18 mouse cellular contexts compared by ENCODE assay signal in the genomic region with DNA sequence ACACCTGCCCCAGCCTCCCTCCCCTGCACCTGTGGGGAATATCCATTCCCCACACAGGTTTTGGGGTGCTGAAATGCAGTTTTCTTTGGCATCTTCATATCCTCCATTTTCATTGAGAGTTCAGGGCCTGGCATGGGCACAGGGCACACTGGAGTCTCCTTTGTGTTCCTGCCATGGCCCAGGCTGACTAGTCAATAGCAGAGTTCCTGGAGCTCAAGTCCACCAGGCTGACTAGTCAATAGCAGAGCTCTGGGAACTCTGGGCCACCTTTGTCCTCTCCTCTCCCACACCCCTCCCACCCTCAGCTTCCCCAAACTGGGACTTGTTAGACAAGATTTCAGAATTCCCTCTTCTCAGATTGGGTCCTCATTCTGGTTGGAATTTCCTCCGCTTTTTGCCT. TPM values are rescaled to one million over a fixed set of nuclear protein-coding genes. Genes with fewer than 3 reads are reported as not detected.
DNase-seq lines count a peak whose midpoint lies in the region; ATAC-seq and TF ChIP-seq lines count a peak whose summit lies in the region.
"Had no signal": no experiment of that assay in that cellular context is flagged by ENCODE, and none has a peak within 500 bp of the region (broad histone marks: within the 10 kb centered on the region; RNA-seq: fewer than 3 reads in every experiment).

No protein-coding gene starts in this region.

- peak overlapping the region; percentile 91 for H3K27ac ChIP-seq in forebrain, embryonic 13.5 days
- peak overlapping the region; percentile 62 for H3K27ac ChIP-seq in hindbrain, postnatal 0 days
- no peak overlapping the region for H3K27ac ChIP-seq in left cerebral cortex, adult 2 months
- H3K27ac ChIP-seq in kidney, embryonic 16.5 days (ENCODE audit: low read length): no peak overlapping the region
- H3K27ac ChIP-seq: embryonic facial prominence, embryonic 12.5 days; limb, embryonic 12.5 days had no signal

- peak; percentile 46 for DNase-seq in embryo, embryonic 10 days (ENCODE audit: low spot score)
- no peak for DNase-seq in embryo, embryonic 9.5 days (ENCODE audit: extremely low spot score)
- peak; percentile 66 for DNase-seq in hindbrain, postnatal 0 days (ENCODE audit: low spot score)
- peak; percentile 65 for DNase-seq in retina, embryonic 14.5 days (ENCODE audit: low spot score)
- DNase-seq in layer of hippocampus, postnatal 36 days: no peak
- DNase-seq in left cerebral cortex, adult 2 months (ENCODE audit: extremely low spot score in 1 of 2, low spot score in 2 of 2): no peak
- DNase-seq: cerebellum, adult 9-10 months; kidney, postnatal 14 days; liver, postnatal 0 days; lung, postnatal 36 days; right cerebral cortex, postnatal 14 days had no signal

- H3K9me3 ChIP-seq in forebrain, embryonic 13.5 days (replicated peaks): no peaks in the 10 kb centered on the region
- no peaks in the 10 kb centered on the region for H3K9me3 ChIP-seq in hindbrain, postnatal 0 days (ENCODE audit: low read length)
- no peaks in the 10 kb centered on the region for H3K9me3 ChIP-seq in kidney, embryonic 16.5 days (ENCODE audit: low read length)
- H3K9me3 ChIP-seq: embryonic facial prominence, embryonic 12.5 days; limb, embryonic 12.5 days had no signal

- TF ChIP-seq CTCF in hindbrain, postnatal 0 days (IDR thresholded peaks at IDR 0.05; ENCODE audit: low read depth): no peak
- TF ChIP-seq CTCF in left cerebral cortex, adult 2 months (IDR thresholded peaks at IDR 0.05): no peak

- H3K4me2 ChIP-seq in forebrain, embryonic 13.5 days: peak overlapping the region; percentile 39; the same call in 1 of the 2 replicates
- H3K4me2 ChIP-seq in hindbrain, postnatal 0 days (ENCODE audit: low read depth, low read length): no peak overlapping the region
- H3K4me2 ChIP-seq in kidney, embryonic 16.5 days (replicated peaks; ENCODE audit: low read depth, low read length): no peak overlapping the region
- H3K4me2 ChIP-seq: embryonic facial prominence, embryonic 12.5 days; limb, embryonic 12.5 days had no signal

- 93% methylated on average over 1 of the region's 1 CpGs for WGBS in forebrain, embryonic 13.5 days
- WGBS in hindbrain, postnatal 0 days: 92% methylated on average over 1 of the region's 1 CpGs
- WGBS in kidney, embryonic 16.5 days: 90% methylated on average over 1 of the region's 1 CpGs

- intact Hi-C loops in left cerebral cortex, adult 2 months (cut with DNase I): no loop called here

- H3K36me3 ChIP-seq in forebrain, embryonic 13.5 days (ENCODE audit: poor library complexity, severe bottlenecking): peaks cover 73% of the 10 kb centered on the region
- H3K36me3 ChIP-seq in hindbrain, postnatal 0 days (ENCODE audit: insufficient read depth, low read length): no peaks in the 10 kb centered on the region; the same call in 1 of the 2 replicates
- peaks cover 11% of the 10 kb centered on the region; the same call in 1 of the 2 replicates for H3K36me3 ChIP-seq in kidney, embryonic 16.5 days (ENCODE audit: insufficient read depth, low read length)

- H3K27me3 ChIP-seq in forebrain, embryonic 13.5 days: no peaks in the 10 kb centered on the region
- H3K27me3 ChIP-seq in hindbrain, postnatal 0 days (ENCODE audit: insufficient read depth, low read length): no peaks in the 10 kb centered on the region
- no peaks in the 10 kb centered on the region for H3K27me3 ChIP-seq in kidney, embryonic 16.5 days (ENCODE audit: insufficient read depth, low read length)
- H3K27me3 ChIP-seq: embryonic facial prominence, embryonic 12.5 days; limb, embryonic 12.5 days had no signal

- ATAC-seq in forebrain, embryonic 13.5 days: 0 out of 2 replicates have a peak, but pooled peaks have one; percentile 23
- ATAC-seq in hindbrain, postnatal 0 days: no peak
- ATAC-seq in kidney, embryonic 16.5 days (ENCODE audit: low FRiP score, low TSS enrichment): no peak
- ATAC-seq: inflammation-experienced regulatory T-cells, adult 6 months; liver, postnatal 0 days had no signal

- peak overlapping the region; percentile 38; the same call in 1 of the 2 replicates for H3K9ac ChIP-seq in forebrain, embryonic 13.5 days
- H3K9ac ChIP-seq in hindbrain, postnatal 0 days (replicated peaks; ENCODE audit: low read length): no peak overlapping the region
- no peak overlapping the region for H3K9ac ChIP-seq in kidney, embryonic 16.5 days (replicated peaks; ENCODE audit: low read length)
- H3K9ac ChIP-seq: embryonic facial prominence, embryonic 12.5 days; liver, postnatal 0 days had no signal

- no peak overlapping the region for H3K4me3 ChIP-seq in forebrain, embryonic 13.5 days
- H3K4me3 ChIP-seq in hindbrain, postnatal 0 days (ENCODE audit: low read length): no peak overlapping the region
- no peak overlapping the region for H3K4me3 ChIP-seq in left cerebral cortex, adult 2 months
- no peak overlapping the region for H3K4me3 ChIP-seq in kidney, embryonic 16.5 days (ENCODE audit: low read length)
- H3K4me3 ChIP-seq: embryonic facial prominence, embryonic 12.5 days; limb, embryonic 12.5 days had no signal

- peaks cover 48% of the 10 kb centered on the region for H3K4me1 ChIP-seq in forebrain, embryonic 13.5 days
- H3K4me1 ChIP-seq in hindbrain, postnatal 0 days (ENCODE audit: insufficient read depth, low read length): peaks cover 11% of the 10 kb centered on the region; the same call in 1 of the 2 replicates
- H3K4me1 ChIP-seq in kidney, embryonic 16.5 days (ENCODE audit: insufficient read depth, low read length): peaks cover 2% of the 10 kb centered on the region; the same call in 1 of the 2 replicates

RNA-seq across cellular contexts. Expression of gene Kif26a, which starts 25.6 kb away (rescaled TPM):
- polyA plus RNA-seq in forebrain, embryonic 13.5 days (2015; fragmentation: Nextera tagmentation; extraction: Ambion mirVana): 10.9 and 14.4 TPM in 2 replicates
- total RNA-seq in hindbrain, postnatal 0 days (2014; rRNA removed): 25.1 and 26.3 TPM in 2 replicates
- 1.8 and 1.9 TPM in 2 replicates for polyA plus RNA-seq in hindbrain, postnatal 0 days (2015; fragmentation: Nextera tagmentation; extraction: Ambion mirVana)
- total RNA-seq in layer of hippocampus, postnatal 36 days (2021): 1 to 10 TPM; 4.4 to 4.5 TPM
- 1 to 10 TPM; 4.9 to 5.2 TPM for total RNA-seq in left cerebral cortex, adult 2 months (2021)
- 3.8 and 4.4 TPM in 2 replicates for polyA plus RNA-seq in kidney, embryonic 16.5 days (2015; fragmentation: Nextera tagmentation; extraction: Ambion mirVana)
- total RNA-seq: CH12.LX; monocyte, adult 5-6 weeks had no signal
- polyA plus RNA-seq: inflammation-experienced regulatory T-cells, adult 6 months had no signal

Comparison
In these comparisons a context has a peak if more than half of its experiments do, and no peak if none do; other contexts are left out.
1. DNase-seq: peak in embryo, embryonic 10 days (single experiment), hindbrain, postnatal 0 days (single experiment) and retina, embryonic 14.5 days (single experiment); none in embryo, embryonic 9.5 days (single experiment), layer of hippocampus, postnatal 36 days (0 of 2) and left cerebral cortex, adult 2 months (0 of 2).
2. H3K27ac ChIP-seq: peak in forebrain, embryonic 13.5 days (single experiment) and hindbrain, postnatal 0 days (single experiment); none in left cerebral cortex, adult 2 months (single experiment) and kidney, embryonic 16.5 days (single experiment).